Mouse (Mus musculus) gastrocnemius, postnatal 36 days (tissue): Measurements from ENCODE around the gene Lama1. TPM values are rescaled to one million over a fixed set of nuclear protein-coding genes. Genes with fewer than 3 reads are reported as not detected.
A peak's percentile ranks its signal among the peaks of the same experiment; 100 is the strongest.
"Not testable (repeated sequence)": the region's sequence is repeated elsewhere in the genome, so short reads cannot be mapped to it uniquely, and the experiment has no call there.

ENCODE experiments used
- DNase-seq, 2 experiments: peaks; one replicate each; pipeline ENCODE4 v3.0.0; 2022
- intact Hi-C: fragments of 180-260 bp; cut with DNase I; formaldehyde crosslinking; loops from one replicate; pipeline ENCODE4 v1.15.1; 2025
- total RNA-seq, 2 experiments: library from RNA; stranded (reverse); gene quantifications; 2 replicates each; pipeline ENCODE4 v1.2.3; 2021

Lama1 gene
- total RNA-seq, 2 experiments from 2014 or later, result 0.05 to 0.08 TPM

DNA sequence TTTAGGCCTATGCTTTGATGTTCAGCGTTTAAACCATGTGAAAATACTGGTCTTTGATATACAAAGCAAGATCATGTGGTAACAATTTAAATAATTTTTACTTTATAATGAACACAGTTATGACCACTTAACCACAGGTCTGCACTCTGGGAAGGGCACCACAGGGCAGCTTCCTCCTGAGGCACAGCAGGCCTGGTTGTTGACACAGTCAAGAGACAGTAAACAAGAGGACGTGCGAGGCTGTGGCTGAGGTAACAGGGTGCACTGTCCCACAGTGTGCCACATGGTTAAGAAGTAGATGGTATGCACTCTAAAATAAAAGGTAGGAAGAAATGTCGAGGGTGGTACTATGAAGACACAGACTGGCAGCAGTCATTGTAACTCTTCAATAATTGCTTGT is 14.3 kb downstream of the Lama1 start:
- intact Hi-C loops, result no loop called here
- DNase-seq, result no peak

DNA sequence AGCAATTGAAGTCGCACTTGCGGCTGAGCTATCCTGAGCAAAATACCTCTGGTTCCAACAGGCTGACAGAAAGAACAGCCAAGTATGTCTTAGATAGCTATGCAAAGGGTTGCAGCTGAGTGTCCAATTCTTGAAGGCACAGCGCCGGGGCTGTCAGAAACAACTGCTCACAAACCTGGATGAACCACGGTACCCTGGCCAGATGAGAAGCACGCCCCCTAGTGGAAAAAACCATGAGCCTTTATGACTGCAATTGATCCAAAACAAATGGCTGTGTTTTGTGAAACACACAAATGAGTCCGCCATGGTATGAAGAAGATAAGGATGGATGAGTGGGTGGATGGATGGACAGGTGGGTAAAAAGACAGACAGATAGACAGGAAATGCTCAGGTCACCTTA is 15.9 kb downstream of the Lama1 start:
- intact Hi-C loops, result no loop called here
- no peak for DNase-seq

- intact Hi-C loops, result no loop called here
- DNase-seq, result no peak
Measured at GRCm38 (mm10) chr17:67715466-67715865, 18.4 kb downstream of the Lama1 start.

GRCm38 (mm10) chr17:67722055-67722454 is 25.0 kb downstream of the Lama1 start:
- intact Hi-C loops, result no loop called here

GRCm38 (mm10) chr17:67722578-67722977 is 25.5 kb downstream of the Lama1 start:
- DNase-seq, result no peak

More at GRCm38 (mm10) chr17:67722055-67722454, 25.0 kb downstream of the Lama1 start:
- DNase-seq, result no peak

DNA sequence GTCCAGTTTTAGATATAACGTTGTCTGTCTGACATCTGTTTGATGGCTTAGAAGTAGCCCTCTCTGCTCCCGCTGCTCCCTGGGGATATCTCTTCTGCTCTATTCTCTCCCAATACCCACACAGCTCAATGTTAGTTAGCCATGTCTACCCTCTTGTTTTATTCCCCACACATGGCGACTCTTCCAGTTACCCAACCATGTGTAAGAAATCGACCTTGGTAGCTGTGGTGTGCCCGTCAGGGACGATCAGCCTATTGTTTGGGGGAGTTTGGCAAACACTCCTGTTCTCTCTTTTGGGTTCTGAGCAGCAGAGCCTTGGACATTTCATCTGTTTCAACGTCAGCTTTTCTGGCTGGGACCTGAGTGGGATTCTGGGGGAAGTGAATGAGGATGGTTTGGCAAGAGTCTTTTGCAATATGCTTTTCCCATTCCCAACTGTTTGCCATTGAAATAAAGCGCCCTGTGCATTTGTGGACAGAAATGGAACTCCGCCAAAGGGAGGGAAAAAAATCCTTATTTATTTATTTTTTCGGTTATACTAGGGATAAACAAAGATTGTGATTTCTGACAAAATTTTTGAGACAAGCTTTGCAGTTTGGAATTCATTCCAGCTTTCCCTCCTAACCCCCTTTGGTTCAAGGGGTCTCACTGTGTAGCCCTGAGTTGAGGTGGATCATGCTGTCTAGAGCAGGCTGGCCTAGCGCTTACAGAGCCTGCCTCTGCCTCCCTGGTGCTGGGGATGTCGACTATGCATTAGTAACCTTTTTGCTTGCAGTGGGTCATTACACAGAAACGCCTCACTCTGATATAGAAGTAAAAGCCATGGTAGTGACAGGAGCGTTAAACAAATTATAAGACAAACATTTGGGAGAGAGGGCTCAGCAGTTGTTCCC is 26.4 kb downstream of the Lama1 start:
- DNase-seq, result no peak
- intact Hi-C loops, result no loop called here

More at GRCm38 (mm10) chr17:67722578-67722977, 25.5 kb downstream of the Lama1 start:
- intact Hi-C loops, result no loop called here

GRCm38 (mm10) chr17:67726601-67727000 is 29.5 kb downstream of the Lama1 start:
- intact Hi-C loops, result no loop called here
- no peak for DNase-seq

DNA sequence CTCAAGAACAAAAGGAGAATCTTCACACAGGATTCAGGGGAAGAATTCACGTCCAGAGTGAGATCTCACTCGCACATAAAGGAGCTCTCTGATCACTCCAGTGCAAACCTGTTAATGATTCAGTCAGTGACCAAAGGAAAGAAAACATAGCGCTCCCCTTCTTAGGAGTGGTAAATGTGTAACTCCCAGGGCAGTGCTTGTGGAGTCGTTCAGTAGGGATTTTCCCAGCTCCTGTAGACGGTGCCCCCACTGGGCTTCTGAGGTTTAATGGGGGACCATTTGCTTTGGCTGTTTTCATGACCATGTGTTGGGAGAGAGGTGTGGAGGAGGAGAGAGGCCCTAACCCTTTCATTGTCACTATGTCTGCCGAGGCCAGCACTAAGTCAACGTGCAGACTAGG is 31.7 kb downstream of the Lama1 start:
- intact Hi-C loops, result no loop called here
- DNase-seq, result no peak

DNA sequence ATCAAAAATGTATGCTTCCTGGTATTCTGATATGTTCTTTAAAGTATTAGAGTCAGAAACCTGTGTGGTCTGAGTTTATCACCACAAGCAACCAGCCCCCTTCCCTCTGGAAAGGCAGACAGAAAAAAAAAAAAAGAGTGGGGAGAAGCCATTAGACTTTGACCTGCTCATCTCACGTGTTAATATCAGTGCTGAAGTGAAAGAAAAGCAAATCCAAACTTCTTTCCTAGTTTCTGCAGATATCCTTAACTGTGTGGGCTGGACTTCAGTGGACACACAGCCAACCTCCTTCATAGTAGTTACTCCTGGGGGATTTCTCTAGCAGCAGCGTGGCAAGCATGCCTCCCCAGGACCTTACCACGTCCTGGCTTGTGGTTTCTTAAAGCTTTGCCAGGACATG is 34.0 kb downstream of the Lama1 start:
- intact Hi-C loops, result no loop called here
- no peak for DNase-seq

DNA sequence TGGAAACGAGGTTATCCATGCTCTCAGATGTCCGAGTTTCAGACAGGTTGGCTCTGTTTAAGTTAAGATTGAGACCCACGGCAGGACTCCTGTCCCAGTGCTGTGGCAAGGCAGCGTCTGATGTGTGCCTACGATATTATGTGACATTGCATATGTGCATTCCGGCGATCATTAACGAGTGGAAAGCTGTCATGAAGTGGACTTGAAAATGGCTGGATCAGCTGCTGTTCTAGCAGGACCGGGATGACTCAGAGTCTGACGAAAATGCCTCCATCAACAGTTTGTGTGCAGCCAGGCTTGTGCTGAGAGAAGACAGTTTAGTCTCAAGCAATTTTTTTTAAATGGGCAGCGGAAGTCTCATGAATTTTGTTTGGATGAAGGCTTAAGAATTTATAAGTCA is 34.9 kb downstream of the Lama1 start:
- intact Hi-C loops, result no loop called here
- no peak for DNase-seq

DNA sequence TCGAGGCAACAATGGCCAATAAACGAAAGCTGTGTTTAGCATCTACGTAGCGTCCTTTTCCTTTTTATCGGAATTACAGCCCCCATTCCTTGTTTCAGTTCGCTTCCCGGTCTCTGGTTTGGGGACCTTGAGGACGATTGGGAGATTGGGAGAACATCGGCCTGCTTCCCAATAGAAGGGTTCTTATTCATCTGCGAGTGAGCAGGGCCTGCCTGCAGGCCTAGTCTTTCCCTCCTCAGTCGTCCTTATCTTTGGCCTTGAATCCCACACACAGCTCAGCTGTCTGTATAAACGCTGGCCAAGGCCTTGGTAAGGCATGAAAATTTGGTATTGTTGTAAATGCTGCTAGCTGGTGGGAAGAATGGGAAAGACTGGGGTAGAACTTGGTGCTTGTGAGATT is 36.5 kb downstream of the Lama1 start:
- intact Hi-C loops, result no loop called here
- no peak for DNase-seq

DNA sequence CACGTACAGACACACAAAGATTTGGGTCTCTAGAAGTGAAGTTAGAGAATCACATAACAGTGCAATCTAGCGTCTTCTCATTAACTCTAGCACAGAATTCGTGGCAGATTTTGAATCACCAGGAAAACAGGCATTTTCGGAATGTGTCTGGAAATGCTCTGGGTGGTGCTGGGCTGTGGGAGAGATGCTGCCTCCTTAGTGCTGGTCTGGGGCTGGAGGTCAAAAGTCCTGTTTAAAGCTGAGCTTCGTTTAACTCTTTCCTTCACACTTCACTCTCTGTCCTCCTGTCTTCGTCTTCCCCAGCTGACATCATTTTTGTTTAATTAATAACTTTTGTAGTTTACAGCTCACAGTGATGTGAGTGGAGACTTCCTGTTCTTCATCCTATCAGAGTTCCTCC is 38.7 kb downstream of the Lama1 start:
- intact Hi-C loops, result no loop called here
- no peak for DNase-seq

GRCm38 (mm10) chr17:67741229-67741628 is 44.2 kb downstream of the Lama1 start:
- intact Hi-C loops, result not testable (repeated sequence)

DNA sequence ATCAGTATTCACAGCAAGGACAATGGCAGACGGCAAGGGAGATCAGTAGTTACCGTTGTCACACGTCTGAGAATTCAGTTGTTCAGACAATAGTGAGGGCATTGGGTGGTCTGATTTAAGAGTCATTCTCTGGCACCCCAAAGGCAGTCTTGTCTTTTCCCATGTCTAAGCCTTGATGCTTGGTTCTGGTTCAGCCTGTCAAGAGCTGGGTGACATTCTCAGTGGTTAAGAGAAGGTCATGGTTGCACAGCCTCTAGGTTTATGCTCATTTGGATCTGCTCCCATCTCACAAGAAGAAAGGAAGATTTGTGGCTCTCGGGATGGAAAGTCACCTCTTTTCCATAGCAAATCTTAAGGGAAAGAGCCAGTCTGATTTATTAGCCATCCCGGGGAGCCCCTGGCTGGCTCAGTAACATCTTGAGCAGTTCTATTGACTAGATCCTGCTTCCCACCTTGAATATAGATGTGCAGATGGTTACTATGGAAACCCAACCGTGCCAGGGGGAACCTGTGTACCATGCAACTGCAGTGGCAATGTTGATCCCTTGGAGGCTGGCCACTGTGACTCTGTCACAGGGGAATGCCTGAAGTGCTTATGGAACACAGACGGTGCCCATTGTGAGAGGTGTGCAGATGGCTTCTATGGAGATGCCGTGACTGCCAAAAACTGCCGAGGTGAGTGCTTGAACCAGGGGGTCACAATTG is 67.3 kb downstream of the Lama1 start:
- intact Hi-C loops, result no loop called here
- DNase-seq, result no peak

More at GRCm38 (mm10) chr17:67741229-67741628, 44.2 kb downstream of the Lama1 start:
- DNase-seq, result not testable (repeated sequence)

DNA sequence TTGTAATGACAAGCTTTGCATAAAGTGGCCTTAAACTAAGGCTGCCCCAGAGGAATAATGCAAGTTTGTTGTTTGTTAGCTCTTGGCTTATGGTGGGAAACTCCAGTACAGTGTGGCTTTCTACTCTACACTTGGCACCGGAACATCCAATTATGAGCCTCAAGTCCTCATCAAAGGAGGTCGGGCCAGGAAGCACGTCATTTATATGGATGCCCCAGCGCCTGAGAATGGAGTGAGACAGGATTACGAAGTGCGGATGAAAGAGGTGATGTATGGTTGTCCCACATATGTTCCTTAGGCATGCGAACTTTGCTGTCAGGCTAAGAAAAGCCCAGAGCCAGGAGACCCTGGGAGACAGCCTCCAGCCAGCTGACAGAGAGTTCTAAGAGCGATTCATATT is 76.5 kb downstream of the Lama1 start:
- intact Hi-C loops, result no loop called here
- DNase-seq, result no peak

DNA sequence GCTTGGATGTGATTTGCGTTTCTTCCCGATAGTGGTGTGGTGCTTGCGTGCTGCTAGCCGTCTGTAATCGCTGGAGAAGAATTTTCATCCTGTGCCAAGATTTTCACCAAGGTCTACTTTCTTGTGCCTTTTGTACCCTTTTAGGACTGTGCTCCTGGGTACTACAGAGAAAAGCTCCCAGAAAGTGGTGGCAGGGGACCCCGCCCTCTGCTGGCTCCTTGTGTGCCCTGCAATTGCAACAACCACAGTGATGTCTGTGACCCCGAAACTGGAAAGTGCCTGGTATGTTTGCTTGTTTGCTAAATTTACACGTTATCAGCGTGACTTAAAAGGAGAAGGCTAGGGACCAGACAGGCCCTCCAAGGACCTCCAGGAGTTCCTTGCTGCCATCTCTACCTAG is 79.7 kb downstream of the Lama1 start:
- no peak for DNase-seq

DNA sequence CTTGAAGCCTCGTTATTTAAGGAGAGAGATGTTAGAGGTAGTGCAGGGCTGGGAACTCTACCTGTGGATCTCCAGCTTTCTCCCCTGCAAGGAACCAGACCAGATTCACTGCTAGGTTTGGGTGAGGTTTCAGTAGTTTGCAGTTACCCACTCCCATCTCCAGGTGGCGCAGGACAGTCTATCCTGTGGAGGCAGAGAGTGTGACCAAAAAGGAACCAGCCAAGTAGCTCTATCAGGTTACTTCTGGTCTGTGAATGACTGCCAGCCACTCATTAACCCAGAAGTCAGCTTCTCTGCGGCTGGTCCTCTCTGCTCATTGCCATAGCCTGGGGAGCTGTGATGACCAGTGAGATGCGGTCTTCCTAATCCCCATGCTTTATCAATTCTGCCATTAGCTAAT is 82.8 kb downstream of the Lama1 start:
- intact Hi-C loops, result no loop called here
- DNase-seq, result peak; percentile 10 to 21

More for the DNA sequence above, 79.7 kb downstream of the Lama1 start:
- intact Hi-C loops, result no loop called here

DNA sequence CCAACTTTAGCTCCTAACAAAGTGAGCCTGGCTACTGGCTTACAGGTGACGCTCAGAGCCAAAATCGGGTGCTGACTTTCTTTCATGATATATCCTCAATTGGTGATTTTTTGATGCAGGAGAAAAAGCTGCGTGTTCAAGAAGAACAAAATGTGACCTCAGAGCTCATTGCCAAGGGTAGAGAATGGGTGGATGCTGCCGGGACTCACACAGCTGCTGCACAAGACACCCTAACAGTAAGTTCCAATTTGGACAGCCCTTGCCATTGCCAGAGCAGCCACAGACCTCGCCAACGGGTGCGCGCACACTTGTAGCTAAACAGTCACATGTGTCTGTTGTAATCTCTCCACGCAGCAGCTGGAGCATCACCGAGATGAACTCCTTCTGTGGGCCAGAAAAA is 94.0 kb downstream of the Lama1 start:
- DNase-seq, result no peak
- intact Hi-C loops, result no loop called here

GRCm38 (mm10) chr17:67809171-67809570 is 112.1 kb downstream of the Lama1 start:
- intact Hi-C loops, result no loop called here
- DNase-seq, result no peak

GRCm38 (mm10) chr17:67813666-67814065 is 116.6 kb downstream of the Lama1 start:
- intact Hi-C loops, result no loop called here
- no peak for DNase-seq

DNA sequence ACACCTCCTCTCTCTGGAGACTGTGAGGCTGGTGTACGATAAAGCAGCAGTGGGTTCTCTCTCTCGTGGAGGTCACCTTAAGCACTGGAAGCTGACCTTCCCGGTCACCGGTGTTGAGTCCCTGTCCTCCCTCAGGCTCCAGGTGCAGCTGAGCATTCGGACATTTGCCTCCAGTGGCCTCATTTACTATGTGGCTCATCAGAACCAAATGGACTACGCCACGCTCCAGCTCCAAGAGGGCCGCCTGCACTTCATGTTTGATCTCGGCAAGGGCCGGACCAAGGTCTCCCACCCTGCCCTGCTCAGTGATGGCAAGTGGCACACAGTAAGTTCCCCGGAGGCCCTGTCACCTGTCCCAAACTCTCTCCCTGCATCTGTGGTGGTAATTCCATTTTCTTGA is 118.7 kb downstream of the Lama1 start:
- no peak for DNase-seq
- intact Hi-C loops, result no loop called here

GRCm38 (mm10) chr17:67816916-67817315 is 119.9 kb downstream of the Lama1 start:
- no peak for DNase-seq
- intact Hi-C loops, result no loop called here
